Mouse (Mus musculus): ENCODE data around the gene 2310039H08Rik.

2310039H08Rik gene

DNA sequence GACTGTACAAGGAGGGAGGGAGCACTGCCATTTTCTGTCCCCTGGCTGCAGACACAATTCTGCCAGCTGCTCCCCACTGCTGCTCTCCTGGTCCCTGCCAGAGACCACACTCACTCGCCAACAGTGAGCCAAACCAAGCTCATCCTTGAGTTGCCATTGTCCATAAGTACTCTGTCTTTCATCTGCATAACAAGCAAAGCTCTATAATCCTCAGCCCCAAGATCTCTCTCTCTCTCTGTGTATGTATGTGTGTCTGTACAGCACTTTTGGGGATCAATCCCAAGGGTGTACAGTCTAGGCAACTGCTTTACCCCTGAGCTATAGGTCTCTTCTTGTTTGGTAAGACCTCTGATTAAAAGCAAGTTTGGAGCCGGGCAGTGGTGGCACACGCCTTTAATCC, 38.2 kb downstream of the 2310039H08Rik start:
- DNase-seq = no peak

DNA sequence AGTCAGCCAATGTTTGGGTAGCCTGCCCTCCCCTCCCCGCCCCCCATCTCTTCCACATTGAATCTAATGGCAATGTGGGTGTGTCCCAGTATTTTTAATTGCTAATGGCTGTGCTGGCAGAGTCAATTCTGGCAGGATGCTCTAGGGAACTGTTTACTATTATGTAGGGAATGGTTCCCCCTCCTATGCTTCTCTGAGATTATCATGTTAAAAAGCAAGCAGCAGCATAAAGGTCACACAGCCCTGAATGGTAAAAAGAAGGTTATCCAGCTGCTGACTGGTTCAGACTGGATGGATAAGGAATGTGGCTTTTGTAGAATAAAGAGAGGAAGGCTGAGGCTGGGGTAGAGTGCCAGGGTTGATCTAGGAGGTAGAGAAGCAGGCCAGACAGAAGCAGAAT, 40.0 kb downstream of the 2310039H08Rik start:
- DNase-seq = no peak

DNA sequence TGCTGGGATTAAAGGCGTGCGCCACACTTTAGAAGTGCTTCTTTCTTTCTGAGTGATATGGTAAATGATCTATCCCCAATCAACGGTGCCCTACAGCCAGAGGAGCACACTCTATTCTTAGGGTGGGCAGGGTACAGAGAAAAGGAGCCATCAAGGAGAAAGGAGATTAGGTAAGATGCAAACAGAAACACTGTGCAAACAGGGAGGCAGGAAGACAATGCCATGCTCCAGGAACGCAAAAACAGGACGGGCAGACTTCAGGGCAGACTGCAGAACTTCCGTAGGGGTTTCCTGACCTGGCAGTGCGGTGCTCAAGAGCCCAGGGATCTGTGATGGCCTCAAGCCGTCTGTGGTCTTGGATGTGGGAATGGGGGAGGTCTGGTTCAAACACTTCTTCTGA, 41.2 kb downstream of the 2310039H08Rik start:
- no peak for DNase-seq

GRCm38 (mm10) chr17:46814497-46814896, 42.1 kb downstream of the 2310039H08Rik start:
- DNase-seq = no peak

GRCm38 (mm10) chr17:46816306-46816705, 43.9 kb downstream of the 2310039H08Rik start:
- no peak for DNase-seq

DNA sequence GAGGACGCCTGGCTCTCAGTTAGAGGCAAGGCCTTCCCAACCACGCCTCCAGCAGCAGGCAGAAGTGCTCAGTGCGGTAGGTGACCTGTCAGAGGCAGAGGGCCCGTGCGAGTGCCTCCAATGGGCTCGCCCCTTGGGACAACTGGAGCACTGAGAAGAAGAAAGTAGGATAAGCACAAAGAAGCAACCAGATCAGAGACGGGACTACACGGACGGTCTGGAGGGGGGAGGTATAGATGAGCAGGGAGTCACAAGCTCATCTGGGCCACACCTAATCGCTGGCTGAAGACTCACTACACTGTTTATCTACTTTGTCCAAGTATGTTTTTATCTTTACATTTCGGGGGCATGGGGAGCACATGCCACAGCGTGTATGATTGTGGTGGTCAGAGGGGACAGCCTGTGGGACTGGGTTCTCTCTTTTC, 45.3 kb downstream of the 2310039H08Rik start:
- no peak for DNase-seq

DNA sequence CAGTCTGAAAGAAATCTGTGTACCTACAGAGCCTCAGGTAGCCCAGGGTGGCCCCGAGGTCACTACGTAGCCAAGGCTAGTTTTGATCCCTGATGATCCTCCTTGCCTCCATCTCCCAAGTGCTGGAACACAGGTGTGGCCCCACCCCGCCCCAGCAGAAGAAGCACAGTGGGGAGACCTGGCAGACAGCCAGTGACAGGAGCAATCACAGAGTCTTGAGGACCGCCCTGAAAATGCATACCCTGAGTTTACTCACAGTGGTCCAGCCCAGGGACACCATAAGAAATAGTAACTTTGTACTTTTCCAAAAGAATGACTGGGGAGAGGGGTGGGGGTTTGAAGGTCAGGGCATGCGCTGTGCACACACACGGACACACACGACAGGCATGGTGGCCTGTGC, 48.2 kb downstream of the 2310039H08Rik start:
- peak; percentile 36 to 58 for DNase-seq

Measured in cerebellum, postnatal 25 days (tissue).